In the genomic region with DNA sequence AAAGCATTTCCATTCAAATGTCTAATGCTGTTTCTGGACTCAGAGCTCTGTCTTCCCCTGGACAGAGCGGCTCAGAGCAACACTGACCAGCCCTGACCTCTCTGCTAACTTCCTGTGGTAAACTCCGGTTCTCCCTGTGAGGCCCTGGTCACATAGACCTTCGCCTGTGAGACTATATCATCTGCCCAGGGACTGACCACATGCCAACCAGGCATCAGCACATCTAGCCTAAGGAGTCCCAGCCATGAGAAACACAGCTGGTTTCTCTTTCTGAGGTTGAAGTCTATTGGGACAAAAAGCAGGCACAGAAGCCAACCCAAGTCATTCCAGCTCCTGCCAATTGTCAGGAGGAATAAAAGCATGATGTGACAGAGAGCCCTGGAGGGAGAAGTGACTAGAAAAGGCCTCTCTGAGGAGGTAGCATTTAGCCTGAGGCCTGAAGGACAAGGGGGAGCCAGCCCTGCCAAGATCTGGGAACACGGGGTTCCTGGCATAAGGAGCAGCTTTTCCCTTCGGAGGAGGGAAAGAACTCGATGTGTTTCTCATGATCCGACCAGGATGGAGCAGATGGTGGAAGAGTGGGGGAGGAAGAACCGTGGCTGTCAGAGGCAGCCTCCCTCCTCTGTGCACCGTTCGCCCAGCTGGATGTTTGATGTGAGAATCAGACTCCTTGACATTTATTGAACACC, we compare ENCODE assay signal across 9 mouse cellular contexts.
DNase-seq lines count a peak whose midpoint lies in the region; ATAC-seq and TF ChIP-seq lines count a peak whose summit lies in the region.
"Had no signal": no experiment of that assay in that cellular context is flagged by ENCODE, and none has a peak within 500 bp of the region (broad histone marks: within the 10 kb centered on the region; RNA-seq: fewer than 3 reads in every experiment).

No protein-coding gene starts in this region.

- H3K4me1 ChIP-seq in heart, embryonic 12.5 days (replicated peaks), result peaks cover 48% of the 10 kb centered on the region
- H3K4me1 ChIP-seq in heart, adult 2 months (ENCODE audit: control insufficient read depth, insufficient read depth, low read length), result peaks cover 5% of the 10 kb centered on the region; the same call in 1 of the 2 replicates
- peaks cover 12% of the 10 kb centered on the region for H3K4me1 ChIP-seq in testis, adult 2 months (ENCODE audit: control insufficient read depth, insufficient read depth, low read length)

- H3K9ac ChIP-seq in heart, embryonic 12.5 days, result no peak overlapping the region
- H3K9ac ChIP-seq in heart, adult 2 months (ENCODE audit: low read depth, low read length), result no peak overlapping the region
- H3K9ac ChIP-seq: liver, embryonic 14.5 days had no signal

- H3K27me3 ChIP-seq in heart, embryonic 12.5 days (replicated peaks), result peaks cover 19% of the 10 kb centered on the region
- no peaks in the 10 kb centered on the region for H3K27me3 ChIP-seq in heart, adult 2 months (ENCODE audit: control insufficient read depth, insufficient read depth, low read length)
- no peaks in the 10 kb centered on the region for H3K27me3 ChIP-seq in testis, adult 2 months (ENCODE audit: control insufficient read depth, insufficient read depth, low read length)

- TF ChIP-seq EP300 in heart, adult 2 months (IDR thresholded peaks at IDR 0.05; ENCODE audit: insufficient read depth, low read depth, low read length), result peak; percentile 38; the same call in 1 of the 2 replicates

- WGBS in heart, embryonic 12.5 days, result 58% methylated on average over 10 of the region's 10 CpGs
- WGBS in heart, adult 2 months, result 45% methylated on average over 10 of the region's 10 CpGs

- no peak overlapping the region for H3K4me2 ChIP-seq in heart, embryonic 12.5 days

- no peak for TF ChIP-seq CTCF in heart, adult 2 months (IDR thresholded peaks at IDR 0.05)
- no peak for TF ChIP-seq CTCF in testis, adult 2 months (IDR thresholded peaks at IDR 0.05; ENCODE audit: control insufficient read depth, insufficient read depth, insufficient replicate concordance, low read depth, low read length)

- peak; percentile 83 to 92 for DNase-seq in heart, adult 18-20 months
- peak; percentile 41 for DNase-seq in cerebellum, adult 8-10 months
- peak; percentile 74 to 81 for DNase-seq in heart, adult 2 months
- peak; percentile 75 to 91 for DNase-seq in left cerebral cortex, postnatal 14 days (ENCODE audit: low spot score in 2 of 2)
- no peak for DNase-seq in thymus, postnatal 4 days
- no peak for DNase-seq in thymus, postnatal 10 days (ENCODE audit: low spot score in 2 of 2)

- intact Hi-C loops in heart, adult 2 months (cut with DNase I), result loop anchor here (2.0 to 5.0 kb wide), 2 partner anchors 65 to 130 kb away; no protein-coding TSS in a partner anchor
- intact Hi-C loops in left cerebral cortex, postnatal 14 days (cut with DNase I), result no loop called here

- no peak overlapping the region for H3K27ac ChIP-seq in heart, embryonic 12.5 days (ENCODE audit: poor library complexity, severe bottlenecking)
- H3K27ac ChIP-seq in heart, adult 2 months, result peak overlapping the region; percentile 31
- peak overlapping the region; percentile 77 for H3K27ac ChIP-seq in testis, adult 2 months (ENCODE audit: control insufficient read depth, insufficient read depth, low read depth, low read length)
- H3K27ac ChIP-seq: liver, embryonic 14.5 days had no signal

- H3K4me3 ChIP-seq in heart, embryonic 12.5 days, result no peak overlapping the region
- no peak overlapping the region for H3K4me3 ChIP-seq in heart, adult 2 months
- H3K4me3 ChIP-seq in testis, adult 2 months (ENCODE audit: control insufficient read depth, low read depth, low read length), result no peak overlapping the region

- ATAC-seq in heart, embryonic 12.5 days (ENCODE audit: insufficient number of reproducible peaks, low FRiP score), result no peak

- no peaks in the 10 kb centered on the region for H3K79me2 ChIP-seq in heart, adult 2 months (replicated peaks; ENCODE audit: control insufficient read depth, insufficient read depth, low read length)

- TF ChIP-seq POLR2A in heart, adult 2 months (IDR thresholded peaks at IDR 0.05; ENCODE audit: insufficient read depth, low read depth, low read length), result 0 out of 2 replicates have a peak, but pooled peaks have one; percentile 9
- TF ChIP-seq POLR2A in testis, adult 2 months (IDR thresholded peaks at IDR 0.05; ENCODE audit: control insufficient read depth, low read depth, low read length), result peak; percentile 22

- H3K9me3 ChIP-seq in heart, embryonic 12.5 days (replicated peaks), result no peaks in the 10 kb centered on the region

- H3K36me3 ChIP-seq in heart, embryonic 12.5 days, result no peaks in the 10 kb centered on the region
- no peaks in the 10 kb centered on the region for H3K36me3 ChIP-seq in heart, adult 2 months (ENCODE audit: control insufficient read depth, insufficient read depth, low read length)
- no peaks in the 10 kb centered on the region for H3K36me3 ChIP-seq in testis, adult 2 months (ENCODE audit: control insufficient read depth, insufficient read depth, low read length)

Comparison
In these comparisons a context has a peak if more than half of its experiments do, and no peak if none do; other contexts are left out.
1. DNase-seq: peak in heart, adult 18-20 months (2 of 2), cerebellum, adult 8-10 months (single experiment), heart, adult 2 months (2 of 2) and left cerebral cortex, postnatal 14 days (2 of 2); none in thymus, postnatal 4 days (single experiment) and thymus, postnatal 10 days (0 of 2).